Mouse (Mus musculus): Measurements from ENCODE around the gene Noct.

GRCm38 (mm10) chr3:51288880-51289821, 64.9 kb downstream of the Noct start:
- TF ChIP-seq CTCF (IDR thresholded peaks at IDR 0.05) (peak; percentile 89), EP300 (IDR thresholded peaks at IDR 0.05) (no peak)

All from lung, postnatal 0 days (tissue).